Mouse (Mus musculus) ES-Bruce4 (cell line): ENCODE results near the gene Prrc2c.

Experiments used
- CTCF ChIP-seq: IDR thresholded peaks from one replicate; pipeline ENCODE4 v1.8.1; 2011; ENCODE audit warnings: low read depth, low read length
- EP300 ChIP-seq: IDR thresholded peaks from 2 replicates; pipeline ENCODE4 v1.6.1; 2011; ENCODE audit warnings: low read depth, low read length; ENCODE audit not compliant: insufficient read depth
- POLR2A ChIP-seq: IDR thresholded peaks from one replicate; pipeline ENCODE4 v1.8.1; 2011; ENCODE audit warnings: low read length; ENCODE audit not compliant: insufficient read depth

DNA sequence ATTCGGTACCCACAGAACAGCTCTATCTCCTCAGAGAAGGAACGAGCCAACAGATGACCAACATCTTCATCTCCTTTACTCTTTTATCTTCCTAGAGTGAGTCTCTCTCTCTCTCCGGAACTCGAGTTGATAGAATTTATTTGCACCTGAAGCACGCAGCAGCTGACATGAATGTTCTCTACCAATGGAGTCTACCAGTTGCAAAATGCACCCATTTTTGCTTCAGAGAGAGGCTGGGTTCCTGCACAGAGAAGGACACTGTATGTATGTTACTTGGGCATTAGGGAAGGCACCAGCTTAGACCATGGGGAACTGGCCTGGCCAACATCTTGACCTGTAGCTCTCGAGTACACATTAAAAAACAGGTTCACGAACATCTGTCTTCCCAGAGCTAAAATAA, 82.2 kb downstream of the Prrc2c start, which contains the start of gene Myocos:
- TF ChIP-seq CTCF (no peak), POLR2A (no peak), EP300 (no peak)
